Mouse (Mus musculus) lung, postnatal 36 days (tissue): ENCODE measurements around the gene Olfml1.

Source experiments
- DNase-seq: peaks from one replicate; pipeline ENCODE4 v3.0.0; 2022; ENCODE audit warnings: mixed read lengths

The Olfml1 gene

DNA sequence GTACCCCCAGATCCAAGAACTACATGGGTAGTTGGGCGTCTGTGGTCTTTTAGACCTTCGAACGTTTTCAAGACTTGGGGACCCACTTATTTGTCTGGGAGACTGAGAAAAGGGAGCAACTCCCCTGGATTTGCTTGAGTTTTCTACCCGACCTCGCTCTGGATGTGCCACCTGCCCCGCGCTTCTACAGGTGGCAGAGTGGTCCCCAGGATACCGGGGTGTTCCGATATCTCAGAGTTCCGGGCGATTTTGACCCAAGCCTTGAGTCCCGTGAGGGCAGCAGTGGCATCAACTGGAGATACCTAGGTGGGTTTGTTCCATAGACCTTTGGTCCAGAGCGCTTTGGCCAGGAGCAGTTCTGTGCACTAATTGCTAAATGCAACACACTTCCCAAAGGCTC lies 28.2 kb downstream of the Olfml1 start:
- no peak for DNase-seq

DNA sequence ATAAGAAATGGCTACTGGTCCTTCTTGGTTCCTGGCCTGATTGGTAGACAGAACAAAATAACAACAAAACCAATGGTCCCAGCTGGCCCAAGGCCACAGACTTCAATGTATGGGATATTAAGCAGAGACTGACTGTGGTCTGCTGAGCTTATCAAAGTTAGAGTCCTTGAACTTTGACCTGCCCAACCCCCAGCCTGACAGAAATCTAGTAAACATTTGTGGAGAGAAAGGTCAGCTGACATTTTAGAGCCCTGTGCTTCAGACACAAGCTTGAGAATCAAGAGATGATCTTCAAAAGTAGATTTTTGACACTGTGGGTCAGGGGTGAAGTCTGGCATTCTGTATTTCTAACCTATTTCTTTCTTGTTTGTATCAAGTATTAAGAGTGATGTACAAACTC lies 29.5 kb downstream of the Olfml1 start:
- no peak for DNase-seq

DNA sequence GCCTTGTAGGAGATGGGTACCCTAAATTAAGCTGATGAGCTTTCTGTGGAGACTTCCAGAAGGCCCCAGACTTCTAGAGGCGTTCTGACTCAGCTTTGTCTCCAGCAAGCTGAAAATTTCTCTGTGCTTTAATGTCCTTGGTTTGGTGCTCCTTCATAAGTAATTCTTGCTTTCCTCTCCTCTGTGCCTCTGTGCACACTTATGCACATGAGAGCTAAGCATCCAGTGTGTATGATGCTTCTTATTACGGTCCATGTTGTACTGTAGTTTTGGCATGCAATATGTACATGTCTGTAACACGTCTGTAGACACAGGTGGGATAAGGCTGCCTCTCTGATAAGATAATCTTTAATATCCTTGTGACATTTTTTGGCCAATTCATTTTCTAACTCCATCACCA lies 30.7 kb downstream of the Olfml1 start:
- DNase-seq = no peak

DNA sequence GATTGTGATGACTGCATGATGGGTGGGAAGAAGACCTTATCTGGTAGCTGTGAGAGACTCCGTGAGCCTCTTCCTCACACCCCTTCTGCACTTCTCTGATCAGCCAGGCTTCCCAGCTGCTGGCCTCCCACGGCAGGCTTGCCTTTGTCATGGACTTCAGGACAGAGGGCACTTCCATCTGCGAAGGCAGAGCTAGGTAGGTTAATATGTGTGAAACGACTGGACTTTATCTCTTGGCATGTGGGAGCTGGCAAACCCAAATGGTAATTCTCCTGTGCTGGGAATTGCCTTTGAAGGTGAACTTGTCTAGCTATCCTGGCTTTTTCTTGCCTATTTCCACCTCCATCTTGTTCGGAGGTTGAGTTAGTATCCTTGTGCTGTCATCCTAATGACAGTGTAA lies 33.4 kb downstream of the Olfml1 start:
- no peak for DNase-seq

DNA sequence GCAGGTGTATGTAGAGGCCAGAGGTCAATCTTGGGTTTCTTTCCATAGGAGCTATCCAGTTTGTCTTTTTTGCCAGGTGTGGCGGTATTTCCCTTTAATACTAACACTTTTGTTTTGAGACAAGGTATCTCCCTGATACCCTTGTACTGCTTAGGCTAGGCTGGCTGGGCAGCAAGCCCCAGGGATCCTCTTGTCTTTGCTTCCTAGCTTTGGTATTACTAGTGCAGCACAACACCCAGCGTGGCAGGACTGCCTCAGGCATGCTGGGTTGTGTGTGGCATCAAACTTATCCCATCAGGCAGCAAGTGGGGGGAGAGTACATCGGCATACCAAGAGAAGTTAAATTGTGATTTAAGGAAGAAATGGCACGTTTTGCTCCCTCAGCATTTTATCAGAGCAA lies 35.3 kb downstream of the Olfml1 start:
- DNase-seq = no peak

DNA sequence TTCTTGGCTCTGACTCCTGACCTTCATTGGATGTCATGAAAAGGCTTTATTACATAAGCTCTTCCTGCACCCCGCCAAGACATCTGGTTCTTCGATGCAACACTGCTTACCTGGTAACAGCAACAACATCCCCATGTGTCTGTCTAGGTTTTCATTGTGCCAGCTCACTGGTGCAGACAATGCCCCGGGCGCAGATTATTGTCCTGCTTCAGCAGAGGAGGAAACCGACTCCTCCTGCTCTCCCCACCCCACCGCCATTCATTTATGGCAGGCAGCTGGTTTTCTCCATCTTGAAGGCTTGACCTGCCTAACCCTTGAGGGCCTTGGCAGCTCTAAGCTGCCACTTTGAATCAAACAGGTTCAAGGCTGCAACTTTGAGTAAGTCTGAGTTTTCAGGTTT lies 35.7 kb downstream of the Olfml1 start:
- DNase-seq = no peak

DNA sequence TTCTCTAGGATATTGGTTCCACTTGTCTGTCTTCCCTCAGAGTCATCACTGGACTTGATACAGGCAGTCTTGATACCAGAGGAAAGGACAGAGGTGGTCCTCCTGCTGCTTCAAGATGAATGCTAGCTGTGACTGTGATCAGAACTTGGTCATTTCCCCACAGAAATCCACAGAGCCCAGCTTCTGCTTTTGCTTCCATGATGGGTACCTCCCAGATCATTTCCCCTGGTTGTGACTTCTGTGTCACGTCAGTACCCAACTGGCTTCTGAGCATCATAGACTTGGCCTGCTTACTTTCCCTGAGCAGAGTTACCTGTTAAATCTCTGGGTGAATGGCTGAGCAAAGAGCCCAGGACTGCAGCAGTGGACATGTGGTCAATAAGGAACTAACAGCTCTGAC lies 40.5 kb downstream of the Olfml1 start:
- DNase-seq = no peak

DNA sequence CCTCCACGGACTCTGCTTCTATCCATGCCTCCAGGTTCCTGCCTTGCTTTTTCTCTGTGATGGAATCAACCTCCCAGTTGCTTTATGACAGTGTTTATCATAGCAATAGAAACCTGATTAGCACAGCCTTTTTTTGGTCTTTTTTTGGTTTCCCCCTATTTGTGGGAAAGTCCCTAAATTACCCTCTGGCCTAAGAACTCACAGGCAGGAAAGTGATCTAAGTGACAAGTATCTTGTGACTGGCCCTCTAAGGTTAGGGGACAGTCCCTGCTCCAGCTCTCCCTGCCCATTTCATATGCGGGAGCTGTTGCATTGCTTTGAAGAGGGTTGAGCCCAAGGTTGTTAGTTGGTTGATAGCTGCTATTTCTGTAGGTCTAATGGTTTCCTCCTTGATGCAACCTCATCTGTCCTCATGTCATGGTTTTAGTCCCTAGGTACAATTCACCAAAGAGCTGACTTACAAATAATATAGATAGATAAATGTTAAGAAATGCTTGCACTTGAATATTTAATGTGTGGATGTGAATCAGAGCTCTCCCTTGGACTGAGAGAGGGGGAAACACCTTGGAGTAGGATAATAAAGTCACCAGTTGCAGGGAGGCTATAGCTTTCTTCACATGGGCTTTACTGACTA lies 42.5 kb downstream of the Olfml1 start:
- no peak for DNase-seq

DNA sequence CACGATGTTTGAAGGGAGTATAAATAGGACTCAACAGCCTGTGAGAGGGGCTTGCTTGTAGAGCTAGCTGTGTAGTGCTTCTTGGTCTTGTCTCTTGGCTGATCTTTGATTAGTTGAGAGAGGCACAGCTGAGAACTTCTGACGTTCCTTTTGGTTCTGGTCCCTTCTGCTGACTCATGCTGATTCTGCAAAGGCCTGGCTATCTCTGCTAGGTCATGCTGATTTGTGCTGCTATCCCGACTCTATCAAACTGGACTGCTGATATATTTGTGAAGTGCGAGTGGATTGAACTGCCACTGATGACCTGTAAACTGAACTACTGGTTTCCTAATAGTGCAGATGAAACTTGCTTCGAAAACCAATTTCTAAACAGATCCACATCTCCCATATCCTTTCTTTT lies 43.6 kb downstream of the Olfml1 start:
- DNase-seq = no peak

DNA sequence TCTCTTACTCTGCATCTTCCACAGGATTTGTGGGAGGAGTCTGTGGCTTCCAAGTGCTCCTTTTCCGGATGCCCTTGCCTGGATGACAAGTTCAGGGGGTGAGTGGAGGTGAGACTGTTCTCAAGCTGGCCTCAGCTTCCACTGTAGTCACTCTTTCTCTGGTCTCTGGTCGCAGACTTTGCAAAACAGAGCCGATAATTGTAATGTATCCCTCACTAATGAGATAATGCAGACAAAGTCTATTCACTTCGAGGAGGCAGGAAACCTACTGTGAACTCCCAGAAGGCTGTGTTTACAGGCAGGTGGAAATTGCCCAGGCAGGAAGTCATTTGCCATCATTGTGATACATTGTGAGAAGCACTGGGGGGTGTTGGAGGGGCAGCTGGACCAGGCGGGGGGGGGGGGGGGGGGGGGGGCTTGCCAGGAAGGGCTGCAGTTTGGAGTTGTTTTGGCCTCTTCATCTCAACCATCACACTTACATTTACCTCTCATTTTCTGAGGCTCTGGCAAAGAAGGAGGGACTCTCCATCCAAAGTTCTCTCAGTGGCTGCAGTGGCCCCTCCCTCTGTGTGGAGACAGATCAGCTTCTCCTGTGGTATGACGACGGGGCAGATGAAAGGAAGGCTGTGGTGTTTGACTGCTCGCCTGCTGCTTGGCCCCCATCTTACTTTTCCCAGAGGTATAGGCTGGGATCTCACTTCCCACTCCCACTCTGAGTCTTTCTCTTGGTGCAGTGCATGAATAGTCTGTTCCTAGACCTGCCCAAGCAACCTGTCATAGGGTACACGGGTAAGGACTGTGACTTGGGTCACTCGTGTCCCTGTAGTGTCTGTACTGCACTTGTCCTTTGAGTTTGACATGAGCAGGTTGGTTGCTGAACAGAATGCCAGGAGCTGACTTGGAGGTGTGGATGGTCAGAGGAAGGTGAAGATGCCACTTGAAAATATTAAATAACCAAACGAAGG lies 51.1 kb downstream of the Olfml1 start:
- DNase-seq = no peak

DNA sequence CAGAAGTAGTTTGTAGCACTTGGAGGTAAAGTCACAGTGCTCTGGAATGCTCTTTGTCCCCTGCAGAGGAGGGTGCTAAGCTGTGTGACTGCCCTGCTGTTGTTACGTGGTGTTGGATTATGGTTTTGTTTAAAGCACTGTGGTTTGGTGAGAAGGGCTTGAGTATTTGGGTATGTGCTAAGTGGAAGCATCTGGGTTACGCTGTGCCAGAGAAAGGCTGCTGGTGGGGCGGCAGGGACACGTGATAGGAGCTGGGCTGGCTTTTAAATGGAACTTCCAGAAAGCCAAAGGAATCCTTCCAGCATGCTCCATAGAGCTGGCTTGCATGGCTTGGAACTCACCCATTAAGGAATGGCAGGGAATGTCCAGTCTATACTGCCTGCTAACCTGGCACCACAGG lies 52.0 kb downstream of the Olfml1 start:
- peak; percentile 67 for DNase-seq

DNA sequence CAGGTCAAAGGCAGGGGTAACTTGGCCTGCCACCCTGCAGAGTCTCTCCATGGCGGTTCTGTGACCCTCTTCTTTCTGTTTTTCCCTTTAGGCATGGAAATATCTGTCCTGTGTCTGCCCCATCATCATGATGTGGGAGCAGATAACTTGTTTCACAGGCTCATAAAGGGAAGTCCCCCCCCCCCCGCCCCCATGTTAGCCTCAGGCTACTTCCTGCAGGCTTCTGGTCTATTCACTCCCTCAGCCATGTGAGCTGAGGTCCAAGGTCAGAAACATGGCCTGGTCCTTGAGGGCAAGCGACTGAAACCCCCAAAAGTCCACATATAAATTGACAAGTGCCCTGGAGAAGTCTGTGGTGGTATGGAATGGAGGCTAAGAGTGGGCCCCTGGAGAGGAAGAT lies 52.9 kb downstream of the Olfml1 start:
- DNase-seq = no peak

DNA sequence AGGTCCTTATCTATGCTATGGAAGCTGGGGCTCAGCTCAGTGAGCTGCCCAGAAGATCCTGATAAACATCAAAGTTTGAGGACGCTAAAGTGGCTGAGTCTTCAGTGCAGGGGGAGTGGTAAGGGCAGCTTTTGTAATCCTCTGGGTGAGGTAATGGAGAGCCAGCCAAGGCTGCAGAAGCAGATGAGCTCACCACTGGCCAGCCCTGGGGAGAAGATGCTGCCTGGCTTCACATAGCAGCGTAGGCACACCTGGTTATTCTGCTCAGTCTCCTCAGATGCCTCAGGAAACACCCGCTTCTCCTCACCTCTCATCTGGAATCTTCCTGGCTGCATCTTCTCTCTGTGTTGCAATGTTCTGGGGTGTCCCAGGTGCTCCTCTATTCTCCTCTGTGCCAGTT lies 57.2 kb downstream of the Olfml1 start:
- DNase-seq = peak; percentile 16

DNA sequence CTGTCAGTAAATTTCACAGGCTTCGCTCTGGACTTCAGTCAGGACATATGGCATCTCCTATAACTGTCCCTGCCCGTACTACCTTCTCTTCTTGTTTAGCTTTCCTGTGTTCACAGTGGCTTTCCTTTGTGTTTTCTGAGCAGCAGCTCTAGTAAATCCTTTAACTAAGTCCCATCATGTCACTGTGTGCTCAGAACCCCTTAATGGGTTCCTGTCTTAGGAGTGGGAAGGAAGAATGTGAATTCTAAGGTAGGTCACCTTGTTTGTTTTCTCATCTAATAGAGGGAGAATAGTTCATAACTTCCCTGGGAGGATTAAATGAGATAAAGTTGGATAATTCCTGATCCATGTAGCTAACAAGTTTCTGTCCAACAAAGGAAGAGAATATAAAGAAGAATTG lies 57.8 kb downstream of the Olfml1 start, which contains the start of gene 5330417H12Rik:
Gene 5330417H12Rik, minus strand, starts transcription at position 101 of the 400 bp plus-strand sequence.
- no peak for DNase-seq

DNA sequence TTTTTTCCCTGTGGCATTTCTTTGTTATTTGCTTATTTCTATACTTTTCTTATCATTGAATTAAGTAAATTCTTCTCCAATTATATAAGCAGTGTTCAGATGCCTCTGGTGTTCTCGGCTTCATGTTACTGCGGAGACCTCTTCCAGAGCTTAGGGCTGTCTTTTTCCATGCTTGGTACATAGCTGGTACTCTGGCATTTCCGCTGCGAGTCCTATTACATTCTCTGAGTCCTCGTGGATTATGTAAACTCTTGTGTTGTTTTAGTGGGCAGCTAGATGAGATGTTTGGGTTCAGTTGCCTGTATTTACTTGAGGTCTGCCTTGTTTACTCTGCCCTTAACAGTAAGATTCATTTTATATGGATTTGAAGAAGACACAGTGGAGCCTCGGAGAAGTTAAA lies 58.5 kb downstream of the Olfml1 start:
- peak; percentile 48 for DNase-seq

DNA sequence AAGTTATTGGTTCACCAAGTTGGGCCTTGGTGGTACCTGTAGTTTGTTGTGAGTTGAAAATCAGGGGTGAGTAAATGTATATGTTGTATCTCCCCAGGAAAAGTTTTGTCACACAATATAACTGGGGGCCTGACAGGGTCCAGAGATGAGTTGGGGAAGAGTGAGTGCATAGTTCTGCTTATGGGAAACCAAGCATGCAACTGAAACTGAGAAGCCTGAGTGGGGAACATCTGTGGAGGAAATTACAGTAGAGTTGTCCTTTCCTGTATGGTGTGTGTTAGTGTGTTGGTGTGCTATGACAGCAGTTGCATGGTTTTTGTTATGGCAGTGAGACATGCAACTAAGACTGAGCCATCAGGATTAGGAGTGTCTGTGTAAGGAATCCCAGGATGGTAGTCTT lies 61.1 kb downstream of the Olfml1 start:
- no peak for DNase-seq

DNA sequence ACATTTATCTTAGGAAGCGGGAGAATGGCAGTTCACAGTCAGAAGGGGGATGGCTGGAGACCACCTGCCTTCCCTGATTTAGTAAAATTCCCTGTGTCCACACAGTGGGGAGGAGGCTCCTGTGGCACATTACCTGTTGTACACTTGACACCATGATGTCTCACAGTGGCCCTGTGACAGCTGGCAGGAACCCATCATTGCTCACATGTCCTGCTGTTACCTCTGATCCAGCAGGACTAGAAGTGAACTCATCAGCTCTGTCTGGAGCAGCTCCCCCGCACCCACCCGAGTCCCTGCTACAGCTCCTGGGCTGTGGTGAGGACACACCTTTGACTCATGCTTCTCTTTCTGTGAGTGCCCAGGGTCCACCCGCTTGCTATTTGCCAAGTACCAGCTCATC lies 66.0 kb downstream of the Olfml1 start:
- no peak for DNase-seq

DNA sequence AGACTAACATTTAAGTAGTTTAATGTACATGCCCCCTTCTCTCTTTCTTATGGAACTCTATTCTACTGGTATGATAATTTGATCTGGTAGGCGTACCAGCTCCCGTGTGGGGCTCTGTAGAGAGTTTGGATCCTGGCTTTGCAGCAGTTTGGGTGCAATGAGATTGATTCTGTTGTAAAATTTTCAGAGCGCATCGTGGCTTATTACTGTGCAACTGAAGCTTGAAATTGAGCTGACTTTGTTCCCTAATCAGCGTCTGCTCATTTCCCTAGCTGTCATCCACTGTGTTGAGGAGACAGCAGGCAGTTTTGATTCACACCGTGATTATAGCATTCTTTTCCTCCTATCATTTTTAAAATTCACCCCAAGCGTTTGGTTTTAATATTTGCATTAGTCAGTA lies 70.2 kb downstream of the Olfml1 start:
- DNase-seq = no peak

DNA sequence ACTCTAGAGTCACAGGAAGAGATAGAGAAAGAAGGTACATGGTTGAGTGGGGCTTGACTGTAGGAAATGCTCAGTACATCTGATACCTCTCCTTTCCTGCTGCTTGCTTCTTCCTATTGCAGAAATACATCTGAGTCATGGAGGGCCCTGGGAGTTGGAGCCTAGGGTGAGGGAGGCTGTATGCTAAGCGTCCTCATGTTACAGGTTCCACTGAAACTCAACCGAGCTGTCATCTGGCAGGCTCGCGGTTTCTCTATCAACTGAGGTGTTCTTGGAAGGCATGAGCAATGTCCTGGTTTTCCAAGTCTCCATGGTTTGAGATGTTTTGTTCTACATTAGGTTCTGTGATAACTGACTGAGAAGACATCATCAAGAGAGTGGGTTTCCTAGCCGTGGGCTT lies 70.8 kb downstream of the Olfml1 start:
- no peak for DNase-seq
